Mouse (Mus musculus): ENCODE data around the gene Sema4a. TPM values are rescaled to one million over a fixed set of nuclear protein-coding genes. Genes with fewer than 3 reads are reported as not detected.
A peak's percentile ranks its signal among the peaks of the same experiment; 100 is the strongest.

Sema4a gene
- polyA plus RNA-seq, 1 experiment from 2014 or later: 12.2 TPM

DNA sequence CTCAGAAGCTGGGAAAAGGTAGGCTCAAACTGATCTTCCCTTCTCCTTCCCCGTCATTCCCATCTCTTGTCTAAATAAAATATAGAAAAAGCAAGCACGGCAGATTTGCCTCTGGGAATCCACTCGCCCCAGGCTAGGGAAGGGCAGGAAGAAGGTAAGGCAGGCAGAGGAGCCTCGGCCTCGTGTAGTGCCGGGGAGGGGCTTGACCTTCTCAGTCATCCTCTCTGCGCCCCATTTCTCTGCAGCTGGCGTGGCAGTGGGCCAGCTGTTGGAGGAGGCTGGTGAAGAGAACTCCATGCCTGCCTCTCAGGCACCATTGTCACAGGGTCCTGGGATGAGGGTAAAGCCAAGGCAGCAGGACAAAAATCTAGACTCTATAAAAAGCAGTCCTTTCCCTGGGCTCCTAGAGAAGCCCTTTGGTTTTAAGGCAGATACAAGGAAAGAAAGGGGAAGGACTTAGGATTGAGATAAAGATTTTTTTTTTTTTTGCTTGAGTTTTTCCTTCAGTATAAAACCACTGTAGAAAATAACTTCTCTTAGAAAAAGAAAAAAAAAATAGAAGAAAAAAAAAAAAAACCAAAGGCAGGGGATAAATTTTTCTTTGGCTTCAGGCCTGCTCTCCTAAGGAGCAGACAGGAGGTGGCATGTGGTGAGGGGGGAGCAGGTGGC lies 20.5 kb upstream of the Sema4a start:
- H3K9ac ChIP-seq (ENCODE audit: low read length): no peak overlapping the region
- H3K9me3 ChIP-seq (replicated peaks; ENCODE audit: control insufficient read depth, low read length): no peaks in the 10 kb centered on the region
- WGBS: 68% methylated on average over 8 of the region's 8 CpGs
- H3K4me1 ChIP-seq (ENCODE audit: control insufficient read depth, insufficient read depth, low read length): 0 out of 2 replicates have a peak, but pooled peaks cover 3% of the 10 kb centered on the region
- peaks cover 26% of the 10 kb centered on the region for H3K27me3 ChIP-seq (replicated peaks; ENCODE audit: control insufficient read depth, insufficient read depth, low read length)
- ATAC-seq (no peak), DNase-seq (ENCODE audit: low spot score) (no peak)
- H3K4me3 ChIP-seq (ENCODE audit: low read depth, low read length): no peak overlapping the region
- no peaks in the 10 kb centered on the region for H3K36me3 ChIP-seq (ENCODE audit: control insufficient read depth, insufficient read depth, low read length)
- no peak overlapping the region for H3K4me2 ChIP-seq (ENCODE audit: low read length)
- H3K27ac ChIP-seq (ENCODE audit: low read depth, low read length): no peak overlapping the region

DNA sequence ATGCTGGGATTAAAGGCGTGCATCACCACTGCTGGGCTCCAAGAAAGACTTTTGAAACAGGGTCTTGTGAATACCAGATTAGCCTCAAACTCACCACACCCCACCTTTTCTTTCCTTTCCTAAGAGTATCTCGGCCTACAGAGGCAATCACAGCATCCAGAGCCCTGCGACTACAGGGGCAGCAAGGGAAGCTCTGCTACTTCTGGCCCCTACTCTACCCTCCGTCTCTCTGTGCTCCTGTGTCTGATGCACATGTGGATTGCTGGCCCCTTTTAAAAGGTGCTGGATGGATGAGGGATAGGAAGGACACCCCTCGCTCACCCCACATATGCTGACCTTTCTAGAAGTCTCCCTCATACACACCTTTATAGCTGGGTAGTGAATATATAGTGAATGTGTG lies 19.7 kb upstream of the Sema4a start:
- peaks cover 22% of the 10 kb centered on the region for H3K27me3 ChIP-seq (replicated peaks; ENCODE audit: control insufficient read depth, insufficient read depth, low read length)
- no peak overlapping the region for H3K27ac ChIP-seq (ENCODE audit: low read depth, low read length)
- no peaks in the 10 kb centered on the region for H3K36me3 ChIP-seq (ENCODE audit: control insufficient read depth, insufficient read depth, low read length)
- DNase-seq (ENCODE audit: low spot score) (no peak), ATAC-seq (no peak)
- no peaks in the 10 kb centered on the region for H3K9me3 ChIP-seq (replicated peaks; ENCODE audit: control insufficient read depth, low read length)
- H3K4me1 ChIP-seq (ENCODE audit: control insufficient read depth, insufficient read depth, low read length): 0 out of 2 replicates have a peak, but pooled peaks cover 3% of the 10 kb centered on the region
- H3K4me3 ChIP-seq (ENCODE audit: low read depth, low read length): no peak overlapping the region
- H3K4me2 ChIP-seq (ENCODE audit: low read length): no peak overlapping the region
- 85% methylated on average over 5 of the region's 5 CpGs for WGBS
- H3K9ac ChIP-seq (ENCODE audit: low read length): no peak overlapping the region

DNA sequence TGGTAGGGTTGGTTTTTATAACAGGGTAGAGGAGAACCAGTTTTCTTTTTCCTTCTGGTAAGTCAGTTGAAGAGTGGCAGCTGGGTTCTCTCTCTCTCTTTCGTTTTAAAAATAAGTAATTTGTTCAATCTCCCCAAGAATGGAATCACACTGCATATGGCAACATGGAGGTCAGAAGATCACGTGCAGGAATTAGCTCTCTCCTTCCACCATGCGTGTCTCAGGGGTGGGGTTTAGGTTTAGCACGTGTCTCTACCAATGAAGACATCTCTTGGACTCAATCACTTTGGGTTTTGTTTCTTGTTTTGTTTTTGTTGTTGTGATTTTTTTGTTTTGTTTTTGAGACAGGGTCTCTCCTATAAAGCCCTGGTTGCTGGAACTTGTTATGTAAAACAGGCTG lies 18.8 kb upstream of the Sema4a start:
- 88% methylated on average over 4 of the region's 4 CpGs for WGBS
- no peak for ATAC-seq
- H3K9ac ChIP-seq (ENCODE audit: low read length): no peak overlapping the region

DNA sequence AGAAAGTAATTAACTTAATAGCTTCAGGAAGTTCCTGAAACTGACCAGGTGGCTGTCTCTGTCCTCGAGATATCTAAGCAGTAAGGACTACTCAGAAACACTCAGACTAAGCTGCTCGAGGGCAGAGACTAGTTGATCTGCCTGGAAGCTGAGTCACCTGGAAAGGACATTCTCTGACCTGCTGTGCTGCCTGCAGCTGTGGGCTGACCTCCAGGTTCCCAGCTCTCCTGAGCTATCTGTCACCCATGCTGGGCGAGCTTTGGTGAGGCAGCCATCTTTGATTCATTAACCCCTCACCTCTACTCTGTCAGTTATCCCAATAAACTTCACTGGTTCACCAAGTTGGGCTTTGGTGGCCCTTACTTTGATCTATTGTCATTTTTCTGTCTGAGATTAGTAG lies 18.2 kb upstream of the Sema4a start:
- H3K4me2 ChIP-seq (ENCODE audit: low read length): no peak overlapping the region
- no peak for DNase-seq (ENCODE audit: low spot score)
- no peaks in the 10 kb centered on the region for H3K9me3 ChIP-seq (replicated peaks; ENCODE audit: control insufficient read depth, low read length)
- H3K27me3 ChIP-seq (replicated peaks; ENCODE audit: control insufficient read depth, insufficient read depth, low read length): peaks cover 8% of the 10 kb centered on the region
- no peak overlapping the region for H3K4me3 ChIP-seq (ENCODE audit: low read depth, low read length)
- ATAC-seq: no peak
- WGBS: 64% methylated on average over 3 of the region's 3 CpGs
- no peak overlapping the region for H3K9ac ChIP-seq (ENCODE audit: low read length)
- no peaks in the 10 kb centered on the region for H3K36me3 ChIP-seq (ENCODE audit: control insufficient read depth, insufficient read depth, low read length)
- no peak overlapping the region for H3K27ac ChIP-seq (ENCODE audit: low read depth, low read length)
- no peaks in the 10 kb centered on the region for H3K4me1 ChIP-seq (ENCODE audit: control insufficient read depth, insufficient read depth, low read length)

More for the DNA sequence above, 18.8 kb upstream of the Sema4a start:
- Histone ChIP-seq H3K36me3 (ENCODE audit: control insufficient read depth, insufficient read depth, low read length) (no peaks in the 10 kb centered on the region), H3K27ac (ENCODE audit: low read depth, low read length) (no peak overlapping the region), H3K4me3 (ENCODE audit: low read depth, low read length) (no peak overlapping the region), H3K4me1 (ENCODE audit: control insufficient read depth, insufficient read depth, low read length) (0 out of 2 replicates have a peak, but pooled peaks cover 3% of the 10 kb centered on the region), H3K9me3 (replicated peaks; ENCODE audit: control insufficient read depth, low read length) (no peaks in the 10 kb centered on the region), H3K27me3 (replicated peaks; ENCODE audit: control insufficient read depth, insufficient read depth, low read length) (peaks cover 14% of the 10 kb centered on the region), H3K4me2 (ENCODE audit: low read length) (no peak overlapping the region)
- no peak for DNase-seq (ENCODE audit: low spot score)

DNA sequence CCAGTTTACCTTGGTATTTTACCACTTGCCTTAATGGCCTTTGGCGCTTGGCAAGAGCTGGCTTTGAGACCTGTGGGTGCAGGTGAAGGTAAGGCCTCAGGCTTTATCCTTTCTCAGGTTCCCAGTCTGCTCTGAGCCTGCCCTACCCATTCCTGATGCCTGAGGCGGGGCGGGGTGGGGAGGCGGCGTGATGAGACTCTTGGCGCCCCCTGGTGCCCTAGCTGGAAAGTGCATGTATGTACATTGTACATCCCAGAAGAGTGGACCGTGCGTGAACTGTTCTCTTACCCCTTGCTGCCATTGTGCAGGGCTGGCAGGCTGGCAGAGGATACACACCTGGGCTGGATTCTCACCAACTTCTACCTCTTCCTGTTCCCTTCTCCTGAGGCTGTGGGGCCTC lies 16.8 kb upstream of the Sema4a start:
- Histone ChIP-seq H3K36me3 (ENCODE audit: control insufficient read depth, insufficient read depth, low read length) (no peaks in the 10 kb centered on the region), H3K4me3 (ENCODE audit: low read depth, low read length) (no peak overlapping the region), H3K9ac (ENCODE audit: low read length) (no peak overlapping the region), H3K4me2 (ENCODE audit: low read length) (no peak overlapping the region), H3K27me3 (replicated peaks; ENCODE audit: control insufficient read depth, insufficient read depth, low read length) (no peaks in the 10 kb centered on the region), H3K4me1 (ENCODE audit: control insufficient read depth, insufficient read depth, low read length) (0 out of 2 replicates have a peak, but pooled peaks cover 5% of the 10 kb centered on the region), H3K27ac (ENCODE audit: low read depth, low read length) (no peak overlapping the region), H3K9me3 (replicated peaks; ENCODE audit: control insufficient read depth, low read length) (no peaks in the 10 kb centered on the region)
- WGBS: 1% methylated on average over 8 of the region's 8 CpGs
- ATAC-seq (peak; percentile 78), DNase-seq (ENCODE audit: low spot score) (peak; percentile 83)

DNA sequence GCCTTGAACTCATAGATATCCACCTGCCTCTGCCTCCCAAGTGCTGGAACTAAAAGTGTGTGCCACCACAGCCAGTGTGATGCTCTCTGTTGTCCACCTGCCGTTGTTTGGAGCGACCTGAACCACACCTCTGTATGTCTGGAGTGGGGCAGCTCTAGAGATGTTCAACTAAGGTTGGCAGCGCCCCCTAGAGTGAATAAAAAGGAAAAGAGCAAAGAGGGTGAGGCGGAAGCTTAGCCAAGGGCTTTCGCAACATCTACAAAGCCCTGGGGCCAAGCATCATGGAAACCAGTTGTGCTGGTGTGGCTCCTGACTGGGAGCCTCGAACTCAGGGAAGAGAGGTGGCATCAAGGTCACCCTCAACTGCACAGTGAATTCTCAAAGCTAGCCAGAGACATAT lies 15.4 kb upstream of the Sema4a start:
- Histone ChIP-seq H3K27ac (ENCODE audit: low read depth, low read length) (no peak overlapping the region), H3K4me2 (ENCODE audit: low read length) (no peak overlapping the region), H3K9ac (ENCODE audit: low read length) (no peak overlapping the region), H3K4me3 (ENCODE audit: low read depth, low read length) (no peak overlapping the region), H3K36me3 (ENCODE audit: control insufficient read depth, insufficient read depth, low read length) (no peaks in the 10 kb centered on the region), H3K4me1 (ENCODE audit: control insufficient read depth, insufficient read depth, low read length) (0 out of 2 replicates have a peak, but pooled peaks cover 5% of the 10 kb centered on the region), H3K9me3 (replicated peaks; ENCODE audit: control insufficient read depth, low read length) (no peaks in the 10 kb centered on the region), H3K27me3 (replicated peaks; ENCODE audit: control insufficient read depth, insufficient read depth, low read length) (no peaks in the 10 kb centered on the region)
- DNase-seq (ENCODE audit: low spot score) (no peak), ATAC-seq (no peak)
- WGBS: 69% methylated on average over 6 of the region's 6 CpGs

DNA sequence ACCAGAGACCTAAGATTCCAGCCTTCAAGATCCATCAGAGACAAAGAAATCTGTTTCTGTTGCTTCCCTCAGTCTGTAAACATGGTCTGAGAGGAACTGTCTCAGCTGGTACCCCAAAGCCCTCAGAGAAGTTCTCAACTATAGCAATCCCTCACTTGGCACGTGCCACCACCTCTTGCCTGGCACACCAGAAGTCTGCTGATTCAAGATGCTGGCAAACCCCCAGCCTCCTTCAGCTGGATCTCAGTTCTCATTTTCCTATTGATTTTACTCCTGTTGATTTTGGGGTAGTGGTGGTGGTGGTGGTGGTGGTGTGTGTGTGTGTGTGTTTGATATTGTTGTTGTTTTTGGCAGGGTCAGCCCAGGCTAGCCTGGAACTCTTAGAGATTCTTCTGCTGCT lies 12.6 kb upstream of the Sema4a start:
- 0 out of 2 replicates have a peak, but pooled peaks cover 5% of the 10 kb centered on the region for H3K4me1 ChIP-seq (ENCODE audit: control insufficient read depth, insufficient read depth, low read length)
- no peaks in the 10 kb centered on the region for H3K9me3 ChIP-seq (replicated peaks; ENCODE audit: control insufficient read depth, low read length)
- WGBS: 65% methylated on average over 1 of the region's 1 CpGs
- DNase-seq (ENCODE audit: low spot score) (no peak), ATAC-seq (no peak)
- no peak overlapping the region for H3K9ac ChIP-seq (ENCODE audit: low read length)
- no peak overlapping the region for H3K4me2 ChIP-seq (ENCODE audit: low read length)
- H3K27me3 ChIP-seq (replicated peaks; ENCODE audit: control insufficient read depth, insufficient read depth, low read length): no peaks in the 10 kb centered on the region
- no peak overlapping the region for H3K27ac ChIP-seq (ENCODE audit: low read depth, low read length)
- no peak overlapping the region for H3K4me3 ChIP-seq (ENCODE audit: low read depth, low read length)
- no peaks in the 10 kb centered on the region for H3K36me3 ChIP-seq (ENCODE audit: control insufficient read depth, insufficient read depth, low read length)

DNA sequence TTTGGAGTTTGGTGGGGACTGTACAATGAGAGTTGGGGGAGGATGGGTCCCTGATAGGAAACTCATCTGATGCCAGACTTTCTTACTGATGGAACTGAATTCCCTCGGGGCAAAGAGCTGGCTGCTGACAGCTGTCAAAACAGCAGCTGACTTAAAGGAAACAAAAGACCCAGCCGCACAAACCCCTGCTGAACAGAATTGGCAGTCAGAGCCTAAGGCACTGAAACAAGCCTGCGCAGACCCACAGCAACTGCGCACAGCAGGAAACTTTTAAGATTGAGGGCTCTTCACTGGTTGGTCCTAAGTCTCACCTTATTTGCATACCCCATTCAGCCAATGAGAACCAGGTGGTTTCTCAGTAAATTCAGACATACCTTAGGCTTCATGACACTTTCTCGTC lies 12.0 kb upstream of the Sema4a start:
- no peaks in the 10 kb centered on the region for H3K36me3 ChIP-seq (ENCODE audit: control insufficient read depth, insufficient read depth, low read length)
- H3K4me2 ChIP-seq (ENCODE audit: low read length): no peak overlapping the region
- ATAC-seq: peak; percentile 65
- peak; percentile 72 for DNase-seq (ENCODE audit: low spot score)
- no peak overlapping the region for H3K9ac ChIP-seq (ENCODE audit: low read length)
- H3K9me3 ChIP-seq (replicated peaks; ENCODE audit: control insufficient read depth, low read length): no peaks in the 10 kb centered on the region
- 0 out of 2 replicates have a peak, but pooled peaks cover 5% of the 10 kb centered on the region for H3K4me1 ChIP-seq (ENCODE audit: control insufficient read depth, insufficient read depth, low read length)
- 16% methylated on average over 5 of the region's 5 CpGs for WGBS
- no peaks in the 10 kb centered on the region for H3K27me3 ChIP-seq (replicated peaks; ENCODE audit: control insufficient read depth, insufficient read depth, low read length)
- H3K27ac ChIP-seq (ENCODE audit: low read depth, low read length): no peak overlapping the region
- H3K4me3 ChIP-seq (ENCODE audit: low read depth, low read length): no peak overlapping the region

DNA sequence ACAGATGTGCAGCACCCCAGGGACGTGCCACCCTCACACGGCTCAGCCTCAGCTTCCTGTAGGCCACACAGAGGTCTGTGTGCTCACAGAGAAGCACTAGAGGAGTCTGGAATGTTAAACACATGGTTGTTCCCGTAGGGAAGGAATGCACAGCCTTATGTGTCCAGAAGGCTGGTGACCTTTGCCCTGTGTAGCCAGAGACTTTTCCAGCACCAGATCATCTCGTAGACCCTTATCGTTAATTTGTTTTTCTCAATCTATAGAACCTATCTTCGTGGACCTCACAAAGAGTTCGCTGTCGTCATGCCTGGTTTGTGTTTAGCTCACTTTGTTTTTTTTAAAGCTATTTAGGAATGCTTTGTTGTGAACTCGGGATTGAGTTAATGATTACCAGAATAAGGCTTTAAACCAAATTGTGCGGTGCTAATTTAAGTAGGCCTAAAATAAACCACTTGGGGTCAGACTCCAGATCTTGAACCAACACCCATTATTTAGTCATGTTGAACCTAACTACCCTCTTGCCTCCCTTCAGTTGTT lies 10.0 kb upstream of the Sema4a start:
- no peaks in the 10 kb centered on the region for H3K27me3 ChIP-seq (replicated peaks; ENCODE audit: control insufficient read depth, insufficient read depth, low read length)
- H3K9ac ChIP-seq (ENCODE audit: low read length): no peak overlapping the region
- ATAC-seq: no peak
- no peak overlapping the region for H3K4me2 ChIP-seq (ENCODE audit: low read length)
- WGBS: 66% methylated on average over 10 of the region's 10 CpGs
- DNase-seq (ENCODE audit: low spot score): no peak
- no peaks in the 10 kb centered on the region for H3K36me3 ChIP-seq (ENCODE audit: control insufficient read depth, insufficient read depth, low read length)
- no peak overlapping the region for H3K4me3 ChIP-seq (ENCODE audit: low read depth, low read length)
- H3K4me1 ChIP-seq (ENCODE audit: control insufficient read depth, insufficient read depth, low read length): 0 out of 2 replicates have a peak, but pooled peaks cover 5% of the 10 kb centered on the region
- H3K9me3 ChIP-seq (replicated peaks; ENCODE audit: control insufficient read depth, low read length): no peaks in the 10 kb centered on the region
- H3K27ac ChIP-seq (ENCODE audit: low read depth, low read length): no peak overlapping the region
